Mouse (Mus musculus) liver, postnatal 0 days (tissue): ENCODE data around the gene Camkk2. TPM values are rescaled to one million over a fixed set of nuclear protein-coding genes. Genes with fewer than 3 reads are reported as not detected.

ENCODE experiments used
- ATAC-seq: fragments of 200-750 bp; cut with Nextera tagmentation; 2 replicates; pipeline ENCODE4 v1.8.0; 2017; ENCODE audit warnings: mild to moderate bottlenecking, moderate library complexity
- DNase-seq: peaks from one replicate; pipeline ENCODE4 v3.0.0-alpha.2; 2016
- H3K27ac ChIP-seq: fragments of 300-500 bp; sonication (generic); 2 replicates; pipeline ENCODE4 v1.5.1; 2014; ENCODE audit warnings: antibody characterized with exemption, moderate library complexity, mild to moderate bottlenecking, low read depth
- H3K27me3 ChIP-seq: fragments of 300-500 bp; sonication (generic); 2 replicates; pipeline ENCODE4 v1.6.1; 2014; ENCODE audit warnings: low read length, control low read depth, mixed read lengths; ENCODE audit not compliant: insufficient read depth
- H3K36me3 ChIP-seq: fragments of 300-500 bp; sonication (generic); replicated peaks from 2 replicates; pipeline ENCODE4 v1.6.1; 2014; ENCODE audit warnings: mild to moderate bottlenecking, control low read depth, low read length, moderate library complexity, mixed read lengths; ENCODE audit not compliant: insufficient read depth
- H3K4me1 ChIP-seq: fragments of 300-500 bp; sonication (generic); 2 replicates; pipeline ENCODE4 v1.6.1; 2014; ENCODE audit warnings: antibody characterized with exemption, mild to moderate bottlenecking, control low read depth; ENCODE audit not compliant: insufficient read depth
- H3K4me2 ChIP-seq: fragments of 300-500 bp; sonication (generic); 2 replicates; pipeline ENCODE4 v1.6.1; 2014; ENCODE audit warnings: low read depth, mild to moderate bottlenecking, low read length, moderate library complexity, mixed read lengths
- H3K4me3 ChIP-seq: fragments of 300-500 bp; sonication (generic); 2 replicates; pipeline ENCODE4 v1.5.1; 2014; ENCODE audit warnings: low read depth, low read length
- H3K9ac ChIP-seq: fragments of 300-500 bp; sonication (generic); replicated peaks from 2 replicates; pipeline ENCODE4 v1.6.1; 2014; ENCODE audit warnings: mild to moderate bottlenecking, moderate library complexity
- H3K9me3 ChIP-seq: fragments of 300-500 bp; sonication (generic); 2 replicates; pipeline ENCODE4 v1.6.1; 2016; ENCODE audit warnings: mild to moderate bottlenecking, control low read depth, low read length, mixed read lengths
- CTCF ChIP-seq: sonication (generic); IDR thresholded peaks from 2 replicates; pipeline ENCODE4 v1.5.1; 2016; ENCODE audit warnings: antibody characterized with exemption, low read depth
- EP300 ChIP-seq: IDR thresholded peaks from 2 replicates; pipeline ENCODE4 v1.6.1; 2016; ENCODE audit warnings: antibody characterized with exemption, low read depth, mild to moderate bottlenecking
- WGBS: fragments of 180-500 bp; shearing (Covaris S2); extraction: QIAGEN DNeasy Blood & Tissue Kit; methylation state at CpG from one replicate; pipeline ENCODE4 v1.1.7; 2014; ENCODE audit not compliant: insufficient replicate concordance; 5-methylcytosine and 5-hydroxymethylcytosine counted together
- polyA plus RNA-seq: library from polyadenylated mRNA; unstranded; fragments of >200 nt; fragmentation: Nextera tagmentation; extraction: Ambion mirVana; gene quantifications from 2 replicates; pipeline ENCODE4 v1.2.1, GENCODE M21; 2015

The Camkk2 gene
- polyA plus RNA-seq, 1 experiment from 2014 or later, result 10.6 TPM

DNA sequence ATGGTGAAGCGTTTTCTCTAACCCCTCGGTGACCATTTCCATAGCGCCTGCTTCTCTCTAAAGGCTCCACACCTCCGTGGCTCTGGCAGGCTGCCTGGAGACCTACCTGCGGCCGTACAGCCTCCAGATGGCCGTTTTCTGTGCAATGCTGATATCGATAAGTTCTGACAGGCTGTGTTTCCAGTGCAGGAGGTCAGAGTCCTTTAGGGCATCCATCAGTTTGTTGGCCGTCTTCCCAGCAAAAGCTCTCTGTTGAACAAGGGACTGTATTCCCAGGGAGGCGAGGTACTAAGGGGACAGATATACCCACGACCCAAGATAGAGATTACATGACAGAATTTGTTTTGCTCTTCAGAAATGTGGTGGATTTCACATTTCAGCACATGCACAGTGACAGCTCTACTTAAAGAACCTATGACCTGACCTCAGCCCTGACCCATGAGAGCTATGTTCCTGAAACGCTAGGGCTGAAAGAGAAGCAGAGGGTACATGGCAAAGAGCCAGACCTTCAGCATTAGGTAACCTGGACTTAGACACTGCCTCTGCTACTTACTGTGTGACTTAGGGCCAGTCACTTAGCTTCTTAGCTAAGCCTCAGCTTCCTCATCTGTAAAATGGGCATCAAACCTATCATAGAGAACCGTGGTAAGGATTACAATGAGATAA is 21.3 kb upstream of the Camkk2 start:
- peak; percentile 87 for ATAC-seq
- WGBS, result 58% methylated on average over 13 of the region's 13 CpGs
- Histone ChIP-seq H3K9ac (no peak overlapping the region; the same call in 1 of the 2 replicates), H3K4me2 (no peak overlapping the region), H3K27ac (peak overlapping the region; percentile 85), H3K27me3 (no peaks in the 10 kb centered on the region), H3K4me3 (no peak overlapping the region), H3K4me1 (peaks cover 31% of the 10 kb centered on the region), H3K36me3 (peaks cover 78% of the 10 kb centered on the region), H3K9me3 (no peaks in the 10 kb centered on the region)
- TF ChIP-seq CTCF (no peak), EP300 (0 out of 2 replicates have a peak, but pooled peaks have one; percentile 36)
- peak; percentile 71 for DNase-seq

DNA sequence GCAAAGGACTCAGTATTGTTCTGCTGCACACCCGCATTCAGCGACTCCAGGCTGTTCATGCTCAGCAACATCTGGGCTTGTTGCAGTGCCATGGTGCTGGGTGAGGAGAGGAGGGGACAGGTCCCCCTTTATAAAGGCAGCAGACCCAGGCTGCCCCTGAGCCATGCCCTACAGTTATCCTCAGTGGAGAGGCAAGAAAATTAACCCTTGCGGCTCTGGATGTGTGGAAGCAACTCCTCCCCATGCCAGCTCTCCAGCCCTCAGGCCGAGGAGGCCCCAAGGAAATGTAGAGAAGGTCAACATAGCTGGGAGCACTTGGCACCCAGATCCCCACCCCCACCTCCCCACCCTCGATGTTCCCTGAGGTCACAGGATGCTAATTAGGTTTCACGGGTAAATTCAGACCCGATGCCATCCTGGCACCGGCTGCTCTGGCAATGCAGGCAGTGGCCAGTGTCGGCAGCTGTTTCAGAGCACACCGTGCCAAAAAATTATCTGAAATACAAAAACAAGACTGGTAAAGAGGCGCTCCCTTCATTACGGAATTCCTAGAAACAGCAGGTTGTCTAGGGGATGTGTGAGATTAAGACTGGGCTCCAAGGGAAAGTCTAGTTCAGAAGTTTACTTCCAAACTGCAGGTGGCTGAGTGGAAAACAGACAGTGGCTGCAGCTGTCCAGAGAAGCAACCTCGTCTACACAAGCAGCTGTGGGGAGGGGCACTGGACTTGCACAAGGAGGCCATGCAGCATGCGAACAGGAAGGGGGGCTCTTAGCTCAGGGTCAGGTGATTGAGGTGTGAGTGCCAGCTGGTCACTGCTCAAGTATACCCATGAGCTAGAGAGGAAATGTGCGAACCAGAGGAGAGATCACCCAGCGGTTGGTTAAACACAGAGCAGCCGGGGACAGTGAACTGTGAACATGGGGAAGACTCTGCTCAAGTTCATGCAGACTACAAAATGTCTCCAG is 20.5 kb upstream of the Camkk2 start:
- no peaks in the 10 kb centered on the region for H3K27me3 ChIP-seq
- H3K9me3 ChIP-seq, result no peaks in the 10 kb centered on the region
- WGBS, result 79% methylated on average over 17 of the region's 17 CpGs
- no peak overlapping the region for H3K4me3 ChIP-seq
- H3K36me3 ChIP-seq, result peaks cover 70% of the 10 kb centered on the region
- peaks cover 30% of the 10 kb centered on the region for H3K4me1 ChIP-seq
- no peak for DNase-seq
- H3K27ac ChIP-seq, result peak overlapping the region; percentile 85
- H3K9ac ChIP-seq, result no peak overlapping the region
- TF ChIP-seq EP300 (no peak), CTCF (no peak)
- H3K4me2 ChIP-seq, result no peak overlapping the region
- peak; percentile 9 for ATAC-seq

DNA sequence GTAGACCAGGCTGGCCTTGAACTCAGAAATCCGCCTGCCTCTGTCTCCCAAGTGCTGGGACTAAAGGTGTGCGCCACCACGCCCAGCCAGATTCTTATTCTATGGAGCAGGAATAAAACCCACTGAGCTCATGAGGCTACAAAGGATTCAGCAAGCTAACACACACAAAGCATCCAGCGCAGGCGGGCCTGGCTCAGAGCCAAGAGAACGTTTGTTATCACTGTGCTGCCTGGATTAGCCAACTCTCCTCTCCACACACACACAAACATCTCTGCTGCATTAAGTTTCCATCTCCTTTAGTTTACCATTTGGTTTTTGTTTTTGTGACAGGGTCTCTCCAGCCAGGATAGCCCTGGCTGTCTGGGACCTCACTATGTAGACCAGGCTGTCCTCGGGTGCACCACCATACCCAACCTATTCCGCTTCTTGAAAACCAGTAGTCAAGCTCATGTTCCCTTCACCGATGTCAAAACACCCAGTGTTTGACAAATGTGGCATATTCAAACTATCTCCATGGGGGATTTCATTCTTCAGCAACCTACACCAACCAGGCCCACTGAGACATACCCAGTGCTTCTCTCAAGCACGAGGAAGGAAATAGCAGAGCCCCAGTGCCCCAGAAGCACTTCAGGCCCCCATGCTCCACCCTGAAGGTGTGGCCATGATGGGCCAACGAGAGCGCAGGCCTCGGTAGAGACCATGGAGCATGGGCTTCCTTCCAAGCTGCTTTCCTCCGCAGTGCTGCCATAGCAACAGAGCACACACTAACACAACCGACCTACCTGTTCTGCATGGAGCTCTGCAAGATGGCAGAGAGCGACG is 19.6 kb upstream of the Camkk2 start:
- ATAC-seq (peak; percentile 57), DNase-seq (peak; percentile 87)
- H3K9ac ChIP-seq, result no peak overlapping the region
- WGBS, result 38% methylated on average over 17 of the region's 17 CpGs
- peak overlapping the region; percentile 85 for H3K27ac ChIP-seq
- peaks cover 28% of the 10 kb centered on the region for H3K4me1 ChIP-seq
- H3K36me3 ChIP-seq, result peaks cover 68% of the 10 kb centered on the region
- H3K27me3 ChIP-seq, result no peaks in the 10 kb centered on the region
- H3K9me3 ChIP-seq, result no peaks in the 10 kb centered on the region
- no peak overlapping the region for H3K4me3 ChIP-seq
- TF ChIP-seq EP300, result no peak
- TF ChIP-seq CTCF, result no peak
- no peak overlapping the region; the same call in 1 of the 2 replicates for H3K4me2 ChIP-seq

DNA sequence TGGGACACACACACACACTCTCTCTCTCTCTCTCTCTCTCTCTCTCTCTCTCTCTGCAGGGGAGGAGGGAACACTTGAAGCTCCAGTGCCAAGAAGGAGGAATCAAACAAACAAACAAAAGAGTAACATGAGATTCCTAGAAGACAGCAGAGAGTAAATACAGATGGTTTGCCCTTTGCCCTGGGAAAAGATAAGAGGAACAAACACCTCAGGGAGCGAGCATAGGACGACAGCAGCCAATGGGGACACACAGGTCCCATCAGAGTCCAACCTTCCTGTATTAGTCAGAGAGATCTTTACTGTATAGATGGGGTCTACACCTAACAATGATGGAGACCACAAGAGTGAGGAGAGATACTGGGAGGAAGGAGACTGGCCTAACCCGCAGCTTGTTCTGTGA is 18.7 kb upstream of the Camkk2 start:
- no peak overlapping the region for H3K9ac ChIP-seq
- peaks cover 28% of the 10 kb centered on the region for H3K4me1 ChIP-seq
- H3K27ac ChIP-seq, result peak overlapping the region; percentile 85
- no peak overlapping the region for H3K4me3 ChIP-seq
- WGBS, result 72% methylated on average over 3 of the region's 3 CpGs
- DNase-seq (no peak), ATAC-seq (no peak)
- H3K27me3 ChIP-seq, result no peaks in the 10 kb centered on the region
- no peaks in the 10 kb centered on the region for H3K9me3 ChIP-seq
- no peak overlapping the region for H3K4me2 ChIP-seq
- TF ChIP-seq CTCF (no peak), EP300 (no peak)
- H3K36me3 ChIP-seq, result peaks cover 68% of the 10 kb centered on the region

DNA sequence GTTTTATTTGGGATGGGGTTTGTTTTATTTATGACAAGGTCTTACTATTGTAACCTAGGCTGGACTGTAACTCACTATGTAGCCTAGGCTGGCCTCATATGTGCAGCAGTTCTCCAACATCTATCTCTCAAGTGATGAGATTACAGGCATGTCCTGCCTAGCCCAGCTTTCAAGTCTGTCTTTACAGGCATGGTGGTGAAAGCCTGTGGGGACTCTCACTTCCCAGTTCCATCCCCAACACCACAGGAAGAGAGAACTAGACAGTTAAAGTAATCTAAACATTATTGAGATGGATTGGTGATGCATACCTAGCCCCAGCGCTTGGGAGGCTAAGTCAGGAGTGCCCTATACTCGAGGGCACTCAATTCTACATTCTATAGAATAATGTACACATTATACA is 9.5 kb upstream of the Camkk2 start:
- Histone ChIP-seq H3K36me3 (peaks cover 37% of the 10 kb centered on the region), H3K4me3 (no peak overlapping the region), H3K9me3 (no peaks in the 10 kb centered on the region), H3K27me3 (no peaks in the 10 kb centered on the region), H3K9ac (no peak overlapping the region), H3K27ac (no peak overlapping the region), H3K4me2 (no peak overlapping the region), H3K4me1 (0 out of 2 replicates have a peak, but pooled peaks cover 2% of the 10 kb centered on the region)
- TF ChIP-seq CTCF (no peak), EP300 (no peak)
- 84% methylated on average over 2 of the region's 2 CpGs for WGBS
- no peak for DNase-seq
- ATAC-seq, result no peak
